Mouse (Mus musculus) hindlimb bud, embryonic 11.5 days (tissue): ENCODE data around the gene 4930432M17Rik.

Source experiments
- DNase-seq: peaks from one replicate; pipeline ENCODE4 v3.0.0-alpha.2; 2012; ENCODE audit warnings: low read depth, low spot score; ENCODE audit errors: extremely low spot score

4930432M17Rik gene

GRCm38 (mm10) chr3:121707106-121707505 lies 36.5 kb downstream of the 4930432M17Rik start:
- no peak for DNase-seq

GRCm38 (mm10) chr3:121710894-121711531 lies 40.5 kb downstream of the 4930432M17Rik start:
- no peak for DNase-seq

- DNase-seq, result no peak
Measured at GRCm38 (mm10) chr3:121712222-121712621, 41.7 kb downstream of the 4930432M17Rik start.

GRCm38 (mm10) chr3:121713151-121713701 lies 42.7 kb downstream of the 4930432M17Rik start:
- no peak for DNase-seq

GRCm38 (mm10) chr3:121713816-121714215 lies 43.3 kb downstream of the 4930432M17Rik start:
- no peak for DNase-seq

GRCm38 (mm10) chr3:121714461-121714860 lies 43.9 kb downstream of the 4930432M17Rik start:
- no peak for DNase-seq

- no peak for DNase-seq
Measured at GRCm38 (mm10) chr3:121715336-121715735, 44.8 kb downstream of the 4930432M17Rik start.

- no peak for DNase-seq
Measured at GRCm38 (mm10) chr3:121715741-121716459, 45.3 kb downstream of the 4930432M17Rik start.

GRCm38 (mm10) chr3:121716480-121716879 lies 45.9 kb downstream of the 4930432M17Rik start:
- DNase-seq, result no peak

GRCm38 (mm10) chr3:121718679-121719078 lies 48.1 kb downstream of the 4930432M17Rik start:
- DNase-seq, result no peak

- DNase-seq, result no peak
Measured at GRCm38 (mm10) chr3:121719701-121720100, 49.1 kb downstream of the 4930432M17Rik start.

- DNase-seq, result no peak
Measured at GRCm38 (mm10) chr3:121720801-121721690, 50.5 kb downstream of the 4930432M17Rik start.

GRCm38 (mm10) chr3:121721691-121722070 lies 51.1 kb downstream of the 4930432M17Rik start:
- DNase-seq, result no peak

GRCm38 (mm10) chr3:121722971-121723844 lies 52.6 kb downstream of the 4930432M17Rik start, which contains the start of gene F3:
Gene F3 (plus strand): TSS chr3:121723537.
- DNase-seq, result no peak

GRCm38 (mm10) chr3:121723968-121724524 lies 53.5 kb downstream of the 4930432M17Rik start:
- no peak for DNase-seq

GRCm38 (mm10) chr3:121724553-121724952 lies 54.0 kb downstream of the 4930432M17Rik start:
- no peak for DNase-seq

- DNase-seq, result no peak
Measured at GRCm38 (mm10) chr3:121725651-121726050, 55.1 kb downstream of the 4930432M17Rik start.

GRCm38 (mm10) chr3:121729678-121730077 lies 59.1 kb downstream of the 4930432M17Rik start:
- DNase-seq, result no peak
